10 mouse cellular contexts compared by ENCODE assay signal in genomic region chr17:45298355-45298754, GRCm38 (mm10).
DNase-seq lines count a peak whose midpoint lies in the region; ATAC-seq and TF ChIP-seq lines count a peak whose summit lies in the region.
"Had no signal": no experiment of that assay in that cellular context is flagged by ENCODE, and none has a peak within 500 bp of the region (broad histone marks: within the 10 kb centered on the region; RNA-seq: fewer than 3 reads in every experiment).

No protein-coding gene starts in this region.

- no peaks in the 10 kb centered on the region for H3K36me3 ChIP-seq in intestine, postnatal 0 days (ENCODE audit: control insufficient read depth, insufficient read depth)
- no peaks in the 10 kb centered on the region for H3K36me3 ChIP-seq in intestine, embryonic 15.5 days
- H3K36me3 ChIP-seq: liver, embryonic 15.5 days had no signal

- peak overlapping the region; percentile 21; the same call in 1 of the 2 replicates for H3K4me2 ChIP-seq in intestine, postnatal 0 days (replicated peaks; ENCODE audit: low read depth)
- H3K4me2 ChIP-seq in intestine, embryonic 15.5 days (replicated peaks) = no peak overlapping the region
- H3K4me2 ChIP-seq: liver, embryonic 15.5 days had no signal

- TF ChIP-seq CTCF in intestine, postnatal 0 days (IDR thresholded peaks at IDR 0.05; ENCODE audit: low read depth) = no peak

- no peaks in the 10 kb centered on the region for H3K9me3 ChIP-seq in intestine, postnatal 0 days (ENCODE audit: control insufficient read depth)
- no peaks in the 10 kb centered on the region for H3K9me3 ChIP-seq in intestine, embryonic 15.5 days
- H3K9me3 ChIP-seq: liver, embryonic 15.5 days had no signal

- H3K9ac ChIP-seq in intestine, postnatal 0 days (ENCODE audit: low read depth, low read length) = no peak overlapping the region
- no peak overlapping the region for H3K9ac ChIP-seq in intestine, embryonic 15.5 days
- H3K9ac ChIP-seq: liver, embryonic 15.5 days had no signal

- 53% methylated on average over 4 of the region's 4 CpGs for WGBS in intestine, postnatal 0 days
- 24% methylated on average over 4 of the region's 4 CpGs for WGBS in intestine, embryonic 15.5 days

- ATAC-seq in intestine, postnatal 0 days = no peak
- no peak for ATAC-seq in intestine, embryonic 15.5 days

- peak; percentile 13 for DNase-seq in T-cell, adult 2 months (ENCODE audit: low spot score)
- DNase-seq in forelimb bud, embryonic 11.5 days (ENCODE audit: low read depth, low spot score) = peak; percentile 37
- peak; percentile 10 for DNase-seq in spleen, adult 18-20 months
- no peak for DNase-seq in adrenal gland, postnatal 25 days
- DNase-seq in layer of hippocampus, adult 8-10 months (ENCODE audit: low spot score in 2 of 2) = no peak
- DNase-seq in urinary bladder, postnatal 14 days (ENCODE audit: low spot score) = no peak
- DNase-seq: kidney, adult 8-10 months had no signal

- H3K27ac ChIP-seq in intestine, postnatal 0 days (ENCODE audit: low read depth, low read length) = no peak overlapping the region
- H3K27ac ChIP-seq in intestine, embryonic 15.5 days = no peak overlapping the region
- H3K27ac ChIP-seq: liver, embryonic 15.5 days had no signal

- H3K27me3 ChIP-seq in intestine, postnatal 0 days (replicated peaks; ENCODE audit: control insufficient read depth, insufficient read depth, low read length) = no peaks in the 10 kb centered on the region
- H3K27me3 ChIP-seq in intestine, embryonic 15.5 days (replicated peaks) = no peaks in the 10 kb centered on the region
- H3K27me3 ChIP-seq: liver, embryonic 15.5 days had no signal

- no peaks in the 10 kb centered on the region for H3K4me1 ChIP-seq in intestine, postnatal 0 days (replicated peaks; ENCODE audit: control insufficient read depth, insufficient read depth, low read length)
- H3K4me1 ChIP-seq in intestine, embryonic 15.5 days (replicated peaks) = 0 out of 2 replicates have a peak, but pooled peaks cover 5% of the 10 kb centered on the region
- H3K4me1 ChIP-seq: liver, embryonic 15.5 days had no signal

- no peak overlapping the region for H3K4me3 ChIP-seq in intestine, postnatal 0 days (ENCODE audit: low read depth, low read length)
- H3K4me3 ChIP-seq in intestine, embryonic 15.5 days (replicated peaks) = no peak overlapping the region
- H3K4me3 ChIP-seq: liver, embryonic 15.5 days had no signal

Comparison
In these comparisons a context has a peak if more than half of its experiments do, and no peak if none do; other contexts are left out.
1. DNase-seq: peak in T-cell, adult 2 months (single experiment), forelimb bud, embryonic 11.5 days (single experiment) and spleen, adult 18-20 months (2 of 2); none in adrenal gland, postnatal 25 days (single experiment), layer of hippocampus, adult 8-10 months (0 of 2) and urinary bladder, postnatal 14 days (single experiment).